Mouse (Mus musculus) heart, adult 2 months (tissue): ENCODE measurements around the gene 4930518I15Rik. TPM values are rescaled to one million over a fixed set of nuclear protein-coding genes. Genes with fewer than 3 reads are reported as not detected.
"Not testable (repeated sequence)": the region's sequence is repeated elsewhere in the genome, so short reads cannot be mapped to it uniquely, and the experiment has no call there.

Experiments
- DNase-seq, 2 experiments: peaks; one replicate each; pipeline ENCODE4 v3.0.0; 2021
- H3K27ac ChIP-seq: fragments of 200-600 bp; 2 replicates; pipeline ENCODE4 v1.8.1; 2022
- H3K27me3 ChIP-seq: fragments of 200-500 bp; 2 replicates; pipeline ENCODE4 v1.6.1; 2012; ENCODE audit warnings: mild to moderate bottlenecking, low read length, inconsistent platforms, mixed read lengths; ENCODE audit not compliant: control insufficient read depth, insufficient read depth
- H3K36me3 ChIP-seq: fragments of 200-500 bp; 2 replicates; pipeline ENCODE4 v1.6.1; 2012; ENCODE audit warnings: low read length, inconsistent platforms; ENCODE audit not compliant: control insufficient read depth, insufficient read depth
- H3K4me1 ChIP-seq: fragments of 200-500 bp; 2 replicates; pipeline ENCODE4 v1.6.1; 2011; ENCODE audit warnings: low read length; ENCODE audit not compliant: control insufficient read depth, insufficient read depth
- H3K4me3 ChIP-seq: fragments of 200-600 bp; 2 replicates; pipeline ENCODE4 v1.8.1; 2022
- H3K79me2 ChIP-seq: fragments of 200-500 bp; replicated peaks from 2 replicates; pipeline ENCODE4 v1.6.1; 2012; ENCODE audit warnings: mild to moderate bottlenecking, inconsistent platforms, low read length, moderate library complexity, mixed read lengths; ENCODE audit not compliant: control insufficient read depth, insufficient read depth
- H3K9ac ChIP-seq: fragments of 200-500 bp; 2 replicates; pipeline ENCODE4 v1.6.1; 2012; ENCODE audit warnings: low read depth, mild to moderate bottlenecking, control low read depth, inconsistent platforms, low read length, mixed read lengths
- CTCF ChIP-seq: fragments of 200-600 bp; IDR thresholded peaks from 2 replicates; pipeline ENCODE4 v1.8.1; 2022; ENCODE audit warnings: antibody characterized with exemption, mild to moderate bottlenecking, moderate library complexity
- EP300 ChIP-seq: fragments of 200-500 bp; IDR thresholded peaks from 2 replicates; pipeline ENCODE4 v1.6.1; 2011; ENCODE audit warnings: low read depth, low read length, control low read depth; ENCODE audit not compliant: insufficient read depth
- POLR2A ChIP-seq: fragments of 200-500 bp; IDR thresholded peaks from 2 replicates; pipeline ENCODE4 v1.6.1; 2011; ENCODE audit warnings: mild to moderate bottlenecking, low read depth, low read length, control low read depth; ENCODE audit not compliant: insufficient read depth
- WGBS: fragments of 180-500 bp; shearing (Covaris S2); methylation state at CpG from one replicate; pipeline ENCODE4 v1.1.7; 2018; 5-methylcytosine and 5-hydroxymethylcytosine counted together
- intact Hi-C: fragments of 180-260 bp; cut with DNase I; formaldehyde crosslinking; loops from one replicate; pipeline ENCODE4 v1.15.1; 2025
- polyA plus RNA-seq: library from polyadenylated mRNA; depleted of rRNA; stranded (reverse); fragments of >200 nt; gene quantifications from 2 replicates; pipeline ENCODE4 v1.2.3, GENCODE M21; 2012
- total RNA-seq, 2 experiments: library from RNA; stranded (reverse); gene quantifications; 2 replicates each; pipeline ENCODE4 v1.2.3; 2021

4930518I15Rik gene
- total and polyA plus RNA-seq, 3 experiments = 0.55 to 0.84 (median 0.59) TPM

- no peak for DNase-seq
- H3K4me1 ChIP-seq = no peaks in the 10 kb centered on the region
- H3K9ac ChIP-seq = no peak overlapping the region
- no peaks in the 10 kb centered on the region for H3K27me3 ChIP-seq
- H3K36me3 ChIP-seq = no peaks in the 10 kb centered on the region
- no peak overlapping the region for H3K27ac ChIP-seq
- WGBS = 71% methylated on average over 6 of the region's 6 CpGs
- intact Hi-C loops = no loop called here
- no peak for TF ChIP-seq POLR2A
- no peak for TF ChIP-seq CTCF
- no peak for TF ChIP-seq EP300
- H3K79me2 ChIP-seq = no peaks in the 10 kb centered on the region
- no peak overlapping the region for H3K4me3 ChIP-seq
Measured at GRCm38 (mm10) chr2:156892821-156893220, 35.1 kb upstream of the 4930518I15Rik start.

- no peaks in the 10 kb centered on the region for H3K79me2 ChIP-seq
- H3K4me1 ChIP-seq = no peaks in the 10 kb centered on the region
- 72% methylated on average over 3 of the region's 3 CpGs for WGBS
- intact Hi-C loops = no loop called here
- DNase-seq = no peak
- no peaks in the 10 kb centered on the region for H3K36me3 ChIP-seq
- no peak overlapping the region for H3K4me3 ChIP-seq
- TF ChIP-seq EP300 = no peak
- TF ChIP-seq POLR2A = no peak
- no peak for TF ChIP-seq CTCF
- H3K27me3 ChIP-seq = no peaks in the 10 kb centered on the region
- no peak overlapping the region for H3K9ac ChIP-seq
- H3K27ac ChIP-seq = no peak overlapping the region
Measured at GRCm38 (mm10) chr2:156892240-156892639, 34.5 kb upstream of the 4930518I15Rik start.

GRCm38 (mm10) chr2:156888490-156888889, 30.7 kb upstream of the 4930518I15Rik start:
- no peak overlapping the region for H3K27ac ChIP-seq
- H3K79me2 ChIP-seq = no peaks in the 10 kb centered on the region
- TF ChIP-seq CTCF = no peak
- TF ChIP-seq EP300 = no peak
- no peak for TF ChIP-seq POLR2A
- no peaks in the 10 kb centered on the region for H3K36me3 ChIP-seq
- no peak for DNase-seq
- 60% methylated on average over 3 of the region's 3 CpGs for WGBS
- H3K9ac ChIP-seq = no peak overlapping the region
- no peaks in the 10 kb centered on the region for H3K27me3 ChIP-seq
- no peak overlapping the region for H3K4me3 ChIP-seq
- H3K4me1 ChIP-seq = no peaks in the 10 kb centered on the region
- intact Hi-C loops = no loop called here

- no peak for DNase-seq
- no peak within 1 kb of the TSS for H3K9ac ChIP-seq
- TF ChIP-seq CTCF (no peak), POLR2A (no peak), EP300 (no peak)
- intact Hi-C loops = no loop called here
- no peak within 1 kb of the TSS for H3K4me3 ChIP-seq
- no peaks in the 10 kb centered on the region for H3K27me3 ChIP-seq
- H3K4me1 ChIP-seq = no peaks in the 10 kb centered on the region
- H3K36me3 ChIP-seq = no peaks in the 10 kb centered on the region
- no peak within 1 kb of the TSS for H3K27ac ChIP-seq
- no peaks in the 10 kb centered on the region for H3K79me2 ChIP-seq
- WGBS = 45% methylated on average over 6 of the region's 6 CpGs
Measured at GRCm38 (mm10) chr2:156887017-156887416, 29.3 kb upstream of the 4930518I15Rik start, which contains the start of gene Sla2. TSS of gene Sla2 (minus strand) at chr2:156887192.

GRCm38 (mm10) chr2:156886084-156886631, 28.4 kb upstream of the 4930518I15Rik start:
- Histone ChIP-seq H3K4me1 (no peaks in the 10 kb centered on the region), H3K4me3 (no peak overlapping the region), H3K27me3 (no peaks in the 10 kb centered on the region), H3K79me2 (no peaks in the 10 kb centered on the region), H3K36me3 (no peaks in the 10 kb centered on the region), H3K27ac (no peak overlapping the region), H3K9ac (no peak overlapping the region)
- intact Hi-C loops = no loop called here
- no peak for DNase-seq
- 71% methylated on average over 10 of the region's 10 CpGs for WGBS
- TF ChIP-seq POLR2A (no peak), EP300 (no peak), CTCF (no peak)

GRCm38 (mm10) chr2:156885666-156886065, 27.9 kb upstream of the 4930518I15Rik start:
- H3K27me3 ChIP-seq, H3K4me1 ChIP-seq, intact Hi-C loops, H3K36me3 ChIP-seq, H3K4me3 ChIP-seq, H3K9ac ChIP-seq, H3K79me2 ChIP-seq, DNase-seq, H3K27ac ChIP-seq: not testable (repeated sequence)
- WGBS = 77% methylated on average over 2 of the region's 2 CpGs
